Mouse (Mus musculus) erythroblast, embryonic 14.5 days (primary cell): ENCODE measurements around the gene Gm21860.
"Not testable (repeated sequence)": the region's sequence is repeated elsewhere in the genome, so short reads cannot be mapped to it uniquely, and the experiment has no call there.

ENCODE experiments used
- GATA1 ChIP-seq: IDR thresholded peaks from 2 replicates; pipeline ENCODE4 v1.6.1; 2012; ENCODE audit warnings: low read length, inconsistent platforms, mixed read lengths
- TAL1 ChIP-seq: IDR thresholded peaks from 3 replicates; pipeline ENCODE4 v1.6.1; 2012; ENCODE audit warnings: low read length, inconsistent platforms, mixed read lengths

DNA sequence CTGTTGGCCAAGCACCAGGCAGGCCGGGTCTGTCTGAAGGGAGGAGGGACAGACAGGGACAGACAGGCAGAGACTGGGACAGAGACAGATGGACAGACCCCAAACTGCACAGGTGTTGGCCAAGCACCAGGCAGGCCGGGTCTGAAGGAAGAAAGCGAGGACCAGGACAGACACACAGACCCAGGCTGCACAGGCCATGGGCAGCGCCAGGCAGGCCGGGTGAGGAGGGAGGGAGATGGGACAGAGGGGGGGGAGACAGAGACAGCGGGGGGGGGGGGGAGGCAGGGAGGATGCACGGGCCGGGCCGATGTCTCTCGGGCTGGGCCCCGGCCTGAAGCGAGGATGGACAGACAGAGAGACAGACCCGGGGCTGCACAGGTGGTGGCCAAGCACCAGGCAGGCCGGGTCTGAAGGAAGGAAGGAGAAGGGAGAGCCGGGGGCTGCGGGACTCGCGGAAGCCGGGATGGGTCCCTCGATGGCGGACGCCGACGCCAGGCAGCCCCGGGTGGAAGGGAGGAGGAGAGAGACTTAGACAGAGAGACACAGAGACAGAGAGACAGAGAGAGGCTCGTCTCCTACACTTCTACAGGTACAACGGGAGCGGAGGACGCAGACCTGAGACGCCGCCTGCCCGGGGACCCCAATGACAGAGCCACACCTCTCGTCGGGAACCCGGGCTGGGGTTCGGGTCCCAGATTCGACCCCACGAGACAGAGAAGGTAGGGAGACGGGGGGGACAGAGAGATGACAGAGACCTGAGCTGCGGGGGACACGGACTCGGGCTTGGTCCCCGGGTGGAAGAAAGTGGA, 13.0 kb downstream of the Gm21860 start:
- not testable (repeated sequence) for TF ChIP-seq TAL1, GATA1
